ENCODE assay signal across 18 mouse cellular contexts in genomic region chr2:93154486-93155032, GRCm38 (mm10). TPM values are rescaled to one million over a fixed set of nuclear protein-coding genes. Genes with fewer than 3 reads are reported as not detected.
DNase-seq lines count a peak whose midpoint lies in the region; ATAC-seq and TF ChIP-seq lines count a peak whose summit lies in the region.
"Had no signal": no experiment of that assay in that cellular context is flagged by ENCODE, and none has a peak within 500 bp of the region (broad histone marks: within the 10 kb centered on the region; RNA-seq: fewer than 3 reads in every experiment).

No protein-coding gene starts in this region.

- 57% methylated on average over 1 of the region's 1 CpGs for WGBS in lung, embryonic 14.5 days

- H3K4me3 ChIP-seq in lung, embryonic 14.5 days (ENCODE audit: low read depth, low read length) = no peak overlapping the region
- H3K4me3 ChIP-seq in ES-E14 (ENCODE audit: insufficient read depth in 1 of 2, low read depth in 1 of 2, low read length in 2 of 2, poor library complexity in 1 of 2, severe bottlenecking in 1 of 2) = no peak overlapping the region
- H3K4me3 ChIP-seq: embryonic facial prominence, embryonic 15.5 days; heart, embryonic 13.5 days; liver, embryonic 13.5 days had no signal

- no peak for ATAC-seq in lung, embryonic 14.5 days (ENCODE audit: insufficient read depth)
- peak; percentile 42 for ATAC-seq in granulocyte monocyte progenitor cell, adult 5-6 weeks (replicated peaks; ENCODE audit: poor library complexity, severe bottlenecking)
- ATAC-seq: inflammation-experienced regulatory T-cells, adult 6 months; midbrain, embryonic 16.5 days had no signal

- no peaks in the 10 kb centered on the region for H3K4me1 ChIP-seq in lung, embryonic 14.5 days (ENCODE audit: insufficient read depth)
- H3K4me1 ChIP-seq in ES-E14 (ENCODE audit: control insufficient read depth in 2 of 2, insufficient read depth in 2 of 2, low read length in 2 of 2, poor library complexity in 1 of 2) = peaks cover 4 to 8% of the 10 kb centered on the region in 2 experiments; a peak in 2 of 4 replicates
- H3K4me1 ChIP-seq: embryonic facial prominence, embryonic 15.5 days; liver, embryonic 13.5 days had no signal

- H3K4me2 ChIP-seq in lung, embryonic 14.5 days = no peak overlapping the region
- H3K4me2 ChIP-seq: embryonic facial prominence, embryonic 15.5 days; heart, embryonic 13.5 days; liver, embryonic 13.5 days had no signal

- DNase-seq in lung, embryonic 14.5 days = no peak
- DNase-seq in lung, postnatal 4 days = no peak
- DNase-seq in ES-E14 (ENCODE audit: low read depth, low spot score) = peak; percentile 22
- DNase-seq in splenic B cell, adult 2 months (ENCODE audit: low read depth, low spot score) = peak; percentile 40
- DNase-seq in retina, postnatal 1 day = no peak
- DNase-seq in adrenal gland, adult (ENCODE audit: inconsistent age in 2 of 2, low spot score in 1 of 2) = no peak
- DNase-seq in urinary bladder, adult 2 months (ENCODE audit: low spot score) = no peak
- DNase-seq: adrenal gland, adult 8-10 months; cerebellum, adult 18-20 months; gastrocnemius, postnatal 36 days; heart, postnatal 4 days; left cerebral cortex, postnatal 4 days; liver, embryonic 13.5 days had no signal

- peak; percentile 23 for TF ChIP-seq CTCF in lung, embryonic 14.5 days (IDR thresholded peaks at IDR 0.05; ENCODE audit: low read depth)

- no peaks in the 10 kb centered on the region for H3K9me3 ChIP-seq in lung, embryonic 14.5 days (ENCODE audit: low read depth, low read length)
- H3K9me3 ChIP-seq in ES-E14 (ENCODE audit: control insufficient read depth, insufficient read depth, low read depth, low read length) = no peaks in the 10 kb centered on the region
- H3K9me3 ChIP-seq: embryonic facial prominence, embryonic 15.5 days; heart, embryonic 13.5 days; liver, embryonic 13.5 days had no signal

- no peak overlapping the region for H3K27ac ChIP-seq in lung, embryonic 14.5 days (ENCODE audit: low read depth)
- H3K27ac ChIP-seq in ES-E14 (ENCODE audit: insufficient read depth, low read depth, low read length, poor library complexity, severe bottlenecking) = no peak overlapping the region
- H3K27ac ChIP-seq: embryonic facial prominence, embryonic 15.5 days; heart, embryonic 13.5 days; liver, embryonic 13.5 days had no signal

- no peak overlapping the region for H3K9ac ChIP-seq in lung, embryonic 14.5 days
- no peak overlapping the region for H3K9ac ChIP-seq in ES-E14 (ENCODE audit: insufficient read depth, low read depth, low read length, poor library complexity, severe bottlenecking)
- H3K9ac ChIP-seq: embryonic facial prominence, embryonic 15.5 days; heart, embryonic 13.5 days; liver, embryonic 13.5 days had no signal

- in situ Hi-C loops in ES-E14 (cut with MboI; ENCODE audit: low sequenced_read_pairs in 2 of 2, unreplicated experiment in 2 of 2) = no loop called here

- no peaks in the 10 kb centered on the region for H3K27me3 ChIP-seq in lung, embryonic 14.5 days (ENCODE audit: insufficient read depth, low read length)
- no peaks in the 10 kb centered on the region for H3K27me3 ChIP-seq in splenic B cell, adult 2 months (ENCODE audit: control insufficient read depth, insufficient read depth, low read length, poor library complexity, severe bottlenecking)
- H3K27me3 ChIP-seq: embryonic facial prominence, embryonic 15.5 days; heart, embryonic 13.5 days; liver, embryonic 13.5 days had no signal

- H3K36me3 ChIP-seq in lung, embryonic 14.5 days (ENCODE audit: insufficient read depth) = no peaks in the 10 kb centered on the region
- H3K36me3 ChIP-seq in ES-E14 (ENCODE audit: control insufficient read depth, insufficient read depth, low read length, poor library complexity, severe bottlenecking) = no peaks in the 10 kb centered on the region
- H3K36me3 ChIP-seq in splenic B cell, adult 2 months (ENCODE audit: control insufficient read depth, insufficient read depth, low read length, poor library complexity, severe bottlenecking) = no peaks in the 10 kb centered on the region
- H3K36me3 ChIP-seq: embryonic facial prominence, embryonic 15.5 days; heart, embryonic 13.5 days; liver, embryonic 13.5 days had no signal

TF ChIP-seq in ES-E14, 5 proteins besides CTCF, POLR2A, EP300 and RAD21:
- TF ChIP-seq ZNF384 (IDR thresholded peaks at IDR 0.05; ENCODE audit: low read depth, low read length) = no peak
- TF ChIP-seq HCFC1 (IDR thresholded peaks at IDR 0.05; ENCODE audit: borderline replicate concordance, insufficient read depth, low read length) = no peak
- TF ChIP-seq ZC3H11A (IDR thresholded peaks at IDR 0.05; ENCODE audit: borderline replicate concordance, low read depth, low read length) = no peak
- no peak for TF ChIP-seq CHD2 (IDR thresholded peaks at IDR 0.05; ENCODE audit: low read depth, low read length)
- no peak for TF ChIP-seq MAFK (IDR thresholded peaks at IDR 0.05; ENCODE audit: insufficient read depth, low read depth, low read length)

RNA-seq across cellular contexts. Expression of gene Trp53i11, which starts 32.8 kb away (rescaled TPM):
- polyA plus RNA-seq in lung, embryonic 14.5 days (2014; fragmentation: Nextera tagmentation; extraction: Ambion mirVana) = 46.7 and 51.1 TPM in 2 replicates
- total RNA-seq in ES-E14 (2012; rRNA removed) = 21.7 and 39.3 TPM in 2 replicates
- 3.6 and 4.5 TPM in 2 replicates for total RNA-seq in granulocyte monocyte progenitor cell, adult 5-6 weeks (2014; fragmentation: Nextera tagmentation)
- total RNA-seq in granulocyte monocyte progenitor cell, adult 5-6 weeks (2017) = 0.39 and 0.82 TPM in 2 replicates
- 54.5 and 67.6 TPM in 2 replicates for polyA plus RNA-seq in urinary bladder, adult 2 months (2012; rRNA removed)

Comparison
In these comparisons a context has a peak if more than half of its experiments do, and no peak if none do; other contexts are left out.
1. DNase-seq: peak in ES-E14 (single experiment) and splenic B cell, adult 2 months (single experiment); none in lung, embryonic 14.5 days (single experiment), lung, postnatal 4 days (0 of 2), retina, postnatal 1 day (single experiment), adrenal gland, adult (0 of 2) and urinary bladder, adult 2 months (single experiment).